Mouse (Mus musculus) B cell, adult (primary cell): ENCODE results near the gene Lsm10. TPM values are rescaled to one million over a fixed set of nuclear protein-coding genes. Genes with fewer than 3 reads are reported as not detected.

Experiments used
- total RNA-seq: library from RNA; stranded (reverse); gene quantifications from 4 replicates; pipeline ENCODE4 v1.2.4, GENCODE M21; 2023; ENCODE audit not compliant: inconsistent age

Lsm10 gene
- total RNA-seq: 14.8 to 17.5 TPM (median 17.2 TPM) in 4 replicates

DNA sequence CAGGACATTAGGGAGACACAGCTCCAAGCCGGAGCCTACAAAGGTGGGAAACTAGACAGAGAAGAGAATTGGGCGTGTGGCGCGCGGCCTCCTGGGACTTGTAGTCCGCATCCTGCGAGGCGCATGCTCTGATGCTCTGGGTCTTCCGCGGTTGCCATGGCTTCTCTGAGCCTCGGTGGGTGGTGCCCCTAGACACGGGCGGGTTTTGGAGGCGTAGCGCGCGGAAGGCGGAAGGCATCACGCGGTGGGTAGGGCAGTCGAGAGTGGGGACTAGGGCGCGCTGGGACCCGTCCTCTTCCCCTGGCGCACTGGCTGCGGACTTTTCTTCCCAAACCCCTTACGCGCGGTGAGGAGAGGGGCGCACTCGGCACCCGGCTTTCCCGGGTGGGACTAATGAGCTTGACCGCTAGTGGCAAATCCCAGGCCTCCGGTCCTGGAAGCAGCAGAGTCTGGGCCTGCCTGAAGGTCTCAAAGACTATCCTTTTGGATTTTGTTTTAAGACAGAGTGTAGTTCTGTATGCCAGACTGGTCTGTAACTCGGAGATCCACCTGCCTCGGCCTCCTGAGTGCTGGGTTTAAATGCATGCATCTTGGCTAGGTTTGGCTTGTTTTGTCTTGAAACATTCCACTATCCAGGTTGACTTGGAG is at the start of gene Lsm10:
Lsm10 (plus strand) TSS at position 160 of the 648 bp plus-strand sequence.

DNA sequence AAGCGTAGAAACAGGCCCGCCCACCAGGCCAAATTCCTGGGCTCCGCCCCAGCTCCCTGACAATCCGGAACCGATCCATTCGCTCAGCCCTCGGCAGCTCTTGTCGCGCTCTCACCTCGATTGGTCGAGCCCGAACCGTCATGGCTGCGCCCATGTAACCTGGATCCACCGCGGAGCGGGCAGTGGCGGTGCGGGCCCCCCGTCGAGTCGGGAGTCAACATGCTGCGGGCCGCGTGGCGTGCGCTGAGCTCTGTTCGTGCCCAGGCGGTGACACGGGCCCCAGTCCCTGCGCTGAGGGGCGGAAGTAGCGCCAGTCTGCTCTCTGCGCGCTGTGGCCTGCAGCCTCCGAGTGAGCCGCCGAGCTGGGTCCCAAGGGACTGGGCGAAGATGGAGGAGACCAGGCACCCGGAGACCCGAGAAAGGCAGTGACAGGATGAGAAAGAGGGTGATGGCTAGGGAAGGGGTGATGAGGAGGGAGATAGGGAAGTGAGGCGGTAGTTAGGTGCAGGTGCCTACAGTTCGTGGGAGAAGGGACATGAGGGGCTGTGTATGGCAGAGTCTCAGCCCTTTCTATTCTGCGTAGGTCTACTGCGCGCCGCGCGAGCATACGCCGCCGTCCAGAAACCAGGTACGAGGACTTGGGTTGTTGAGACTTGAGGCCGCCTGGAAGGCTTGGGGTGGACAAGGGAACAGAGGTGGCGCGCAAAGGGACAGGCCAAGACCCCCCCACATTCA is 49.4 kb upstream of the Lsm10 start, which contains the start of gene Mrps15:
Mrps15 (plus strand) TSS at position 75 of the 735 bp plus-strand sequence.

DNA sequence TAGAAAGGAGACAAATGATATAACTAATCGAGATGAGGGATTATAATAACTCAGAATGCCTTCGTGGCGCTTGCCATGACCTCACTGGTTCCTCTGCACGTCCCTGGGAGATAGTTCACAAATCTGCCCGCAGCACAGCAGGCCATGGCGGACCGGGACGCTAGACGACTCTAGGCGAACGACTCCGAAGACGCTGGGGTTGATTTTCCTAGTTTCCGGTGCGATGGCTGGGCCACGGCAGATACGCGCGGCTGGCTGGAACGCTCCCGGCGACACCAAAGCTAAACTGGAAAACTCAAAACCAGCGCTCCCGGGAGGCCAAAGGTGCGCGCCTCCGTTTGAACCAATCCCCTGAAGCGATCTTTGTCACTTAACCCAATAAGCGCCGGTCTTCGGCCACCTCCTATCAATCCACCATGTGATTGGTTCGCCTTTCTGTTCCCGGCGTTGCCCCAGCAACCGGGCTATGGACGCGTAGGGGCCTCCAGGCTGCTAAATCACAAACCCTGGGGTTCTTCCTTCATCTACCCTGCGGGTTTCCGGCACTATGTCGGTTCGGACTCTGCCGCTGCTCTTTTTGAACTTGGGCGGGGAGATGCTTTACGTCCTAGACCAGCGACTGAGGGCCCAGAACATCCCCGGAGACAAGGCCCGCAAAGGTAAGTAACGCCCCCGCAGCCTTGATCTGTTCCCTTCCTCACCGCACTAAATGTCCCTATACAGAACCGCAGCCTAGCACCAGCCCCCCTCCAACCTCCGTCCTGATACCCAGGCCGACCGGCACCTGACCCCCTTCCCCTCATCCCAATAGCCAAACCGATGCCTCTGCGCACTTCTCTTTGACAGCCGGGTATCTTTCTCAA is 38.1 kb upstream of the Lsm10 start, which contains the start of gene Oscp1:
Oscp1 (plus strand) TSS at position 432 of the 863 bp plus-strand sequence.

DNA sequence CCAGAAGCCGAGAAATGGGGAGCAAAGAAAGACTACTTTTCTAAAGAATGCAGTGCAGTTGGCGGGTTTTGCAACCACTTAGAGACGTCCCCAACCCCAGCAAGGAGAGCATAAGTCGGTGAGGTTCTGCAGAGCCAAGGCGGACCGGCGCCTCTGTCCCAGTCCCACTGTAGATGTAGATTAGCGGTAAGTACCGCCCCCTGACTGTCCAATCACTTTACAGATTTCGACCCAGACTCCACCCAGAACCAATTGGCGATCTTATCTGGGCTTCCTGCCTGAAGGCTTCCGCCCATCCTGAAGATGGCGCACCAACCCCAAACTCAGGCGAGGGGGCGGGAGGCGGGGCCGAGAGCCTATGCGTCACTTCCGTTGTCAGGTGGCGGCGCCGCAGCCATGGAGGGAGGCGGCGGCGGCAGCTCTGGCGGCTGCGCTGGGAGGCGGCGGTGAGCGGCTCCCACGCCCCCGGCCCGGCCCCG is 7.2 kb downstream of the Lsm10 start, which contains the start of gene Stk40:
Stk40 (plus strand) TSS at position 368 of the 479 bp plus-strand sequence.

DNA sequence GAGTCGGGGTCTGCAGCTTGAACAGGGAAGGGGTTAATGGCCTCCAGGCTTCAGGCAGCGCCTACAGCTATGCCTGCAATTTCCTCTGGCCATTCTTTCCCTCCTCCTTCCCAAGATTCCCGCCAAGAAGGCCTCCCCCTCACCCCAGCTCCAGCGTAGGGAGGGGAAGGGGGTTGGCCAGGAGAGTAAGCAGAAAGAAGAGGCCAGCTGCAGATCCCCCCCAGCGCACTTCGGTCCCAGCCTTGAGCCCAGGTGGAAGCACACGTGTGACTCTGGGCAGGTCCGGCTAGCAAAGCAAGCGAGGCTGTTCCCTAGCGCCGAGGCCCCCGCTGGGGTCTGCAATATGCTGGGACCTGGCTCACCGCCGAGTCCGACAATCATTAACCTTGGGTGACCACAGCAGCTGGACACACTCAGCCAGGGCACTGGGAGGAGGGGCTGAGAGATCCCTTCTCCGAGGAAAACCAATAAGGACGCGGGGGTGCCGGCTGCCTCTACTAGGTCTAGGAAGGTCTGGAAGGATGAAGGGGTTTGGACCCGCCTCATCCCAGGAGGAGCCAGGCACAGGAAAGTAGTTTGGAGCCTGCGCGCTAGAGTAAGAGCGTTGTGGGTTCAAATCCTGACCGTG is 51.2 kb downstream of the Lsm10 start, which contains the start of gene Eva1b:
Eva1b (plus strand) TSS at position 212 of the 628 bp plus-strand sequence.

Other genes starting within 250 kb of the Lsm10 start
- 0.78 to 1.4 TPM (median 1.3 TPM) in 4 replicates for gene Csf3r, start 72.1 kb upstream of the Lsm10 start, total RNA-seq
- gene Mrps15, start 49.7 kb upstream of the Lsm10 start, total RNA-seq: 43.7 to 55.8 TPM (median 49.2 TPM) in 4 replicates
- gene Oscp1, start 38.1 kb upstream of the Lsm10 start, total RNA-seq: 0.35 to 1.0 TPM in 2 of 4 replicates, not detected in the others
- 40.2 to 44.7 TPM (median 40.4 TPM) in 4 replicates for gene Stk40, start 7.3 kb downstream of the Lsm10 start, total RNA-seq
- 2.4 to 5.4 TPM (median 3.4 TPM) in 4 replicates for gene Eva1b, start 51.1 kb downstream of the Lsm10 start, total RNA-seq
- gene Sh3d21, start 66.9 kb downstream of the Lsm10 start, total RNA-seq: 0.80 to 1.00 TPM (median 0.96 TPM) in 4 replicates
- 536 to 621 TPM (median 609 TPM) in 4 replicates for gene Thrap3, start 106.1 kb downstream of the Lsm10 start, total RNA-seq
- gene Map7d1, start 159.7 kb downstream of the Lsm10 start, total RNA-seq: 44.6 to 60.7 TPM (median 55.7 TPM) in 4 replicates
- gene Trappc3, start 165.7 kb downstream of the Lsm10 start, total RNA-seq: 40.2 to 46.6 TPM (median 44.6 TPM) in 4 replicates
- not detected in 4 replicates for gene Col8a2, start 190.2 kb downstream of the Lsm10 start, total RNA-seq
- 33.3 to 45.0 TPM (median 39.4 TPM) in 4 replicates for gene Adprhl2, start 225.1 kb downstream of the Lsm10 start, total RNA-seq
- not detected in 4 replicates for gene Tekt2, start 229.1 kb downstream of the Lsm10 start, total RNA-seq